Comparison of ENCODE assay signal across 8 mouse cellular contexts in the genomic region with DNA sequence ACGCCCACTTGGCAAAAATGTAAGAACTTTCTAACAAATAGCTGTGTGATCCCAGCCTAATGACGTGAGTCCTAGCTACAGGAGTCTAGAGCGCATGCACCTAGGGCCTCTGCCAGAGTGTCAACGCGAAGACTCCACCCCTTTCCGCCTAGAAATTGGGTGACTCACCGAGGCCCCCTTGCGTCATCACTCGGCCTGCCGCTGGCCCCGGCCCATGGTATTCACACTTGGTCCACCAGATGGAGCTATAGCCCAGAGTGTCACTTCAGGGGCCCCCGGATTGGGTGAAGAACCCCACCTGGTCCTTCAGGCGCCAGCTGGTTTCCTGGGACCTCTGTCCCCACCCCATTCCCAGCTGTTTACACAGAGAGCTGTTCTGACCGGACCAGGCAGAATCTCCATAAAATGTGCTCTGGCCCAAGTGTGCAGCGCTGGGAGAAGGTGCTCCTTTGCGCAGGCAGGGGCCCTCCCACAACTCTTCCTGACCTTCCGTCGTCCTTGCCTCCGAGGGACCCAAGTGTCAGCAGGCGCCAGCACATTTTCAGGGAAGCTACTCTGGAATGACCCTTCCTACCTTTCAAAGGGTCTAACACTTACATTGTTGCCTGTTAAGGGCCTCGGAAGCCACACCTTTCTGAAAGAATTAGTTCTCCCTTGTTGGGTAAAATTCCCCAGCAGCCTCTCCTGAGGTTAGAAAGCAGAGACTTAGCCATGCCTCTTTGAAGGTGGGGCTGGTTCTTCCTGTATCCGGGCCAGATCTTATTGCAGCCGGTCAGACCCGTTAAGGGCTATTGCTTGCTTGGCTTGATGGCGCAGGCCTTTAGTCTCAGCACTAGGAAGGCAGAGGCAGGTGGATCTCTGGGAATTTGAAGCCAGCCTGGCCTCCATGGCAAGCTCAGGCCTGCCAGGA. TPM values are rescaled to one million over a fixed set of nuclear protein-coding genes. Genes with fewer than 3 reads are reported as not detected.
DNase-seq lines count a peak whose midpoint lies in the region; ATAC-seq lines count a peak whose summit lies in the region.

No protein-coding gene starts in this region.

- no peak overlapping the region for H3K9ac ChIP-seq in hindbrain, embryonic 11.5 days (ENCODE audit: low read depth, low read length)

- H3K4me2 ChIP-seq in hindbrain, embryonic 11.5 days (replicated peaks; ENCODE audit: low read depth, low read length) = peak overlapping the region; percentile 35

- H3K36me3 ChIP-seq in hindbrain, embryonic 11.5 days (ENCODE audit: control insufficient read depth, insufficient read depth, low read length) = no peaks in the 10 kb centered on the region

- 18% methylated on average over 25 of the region's 25 CpGs for WGBS in hindbrain, embryonic 11.5 days

- DNase-seq in Muller cell, postnatal 12 days (ENCODE audit: inconsistent ontology term) = peak; percentile 99
- peak; percentile 86 for DNase-seq in cerebellum, adult 9-11 months
- DNase-seq in frontal cortex, adult 2 months (ENCODE audit: extremely low spot score in 1 of 2, low spot score in 1 of 2) = peak; percentile 93 to 99
- peak; percentile 97 for DNase-seq in hindbrain, embryonic 11.5 days (ENCODE audit: low spot score)
- peak; percentile 98 to 99 for DNase-seq in layer of hippocampus, postnatal 10 days (ENCODE audit: low spot score in 2 of 2)
- peak; percentile 99 for DNase-seq in lung, postnatal 10 days
- peak; percentile 66 for DNase-seq in retina, adult 2 months (ENCODE audit: low read depth, low spot score)
- DNase-seq in thymus, postnatal 36 days = peak; percentile 97 to 99

- H3K4me3 ChIP-seq in hindbrain, embryonic 11.5 days (ENCODE audit: low read depth, low read length) = 0 out of 2 replicates have a peak overlapping the region, but pooled peaks have one; percentile 6

- H3K27ac ChIP-seq in hindbrain, embryonic 11.5 days (ENCODE audit: low read depth, low read length) = no peak overlapping the region

- no peaks in the 10 kb centered on the region for H3K27me3 ChIP-seq in hindbrain, embryonic 11.5 days (ENCODE audit: control insufficient read depth, insufficient read depth, low read length)

- ATAC-seq in hindbrain, embryonic 11.5 days (ENCODE audit: low FRiP score) = peak; percentile 92

- H3K9me3 ChIP-seq in hindbrain, embryonic 11.5 days (ENCODE audit: control insufficient read depth, low read length) = no peaks in the 10 kb centered on the region

- no peaks in the 10 kb centered on the region for H3K4me1 ChIP-seq in hindbrain, embryonic 11.5 days (replicated peaks; ENCODE audit: control insufficient read depth, insufficient read depth, low read length)

RNA-seq across cellular contexts. Expression of a gene that starts 6.5 kb away (rescaled TPM):
- polyA plus RNA-seq in frontal cortex, adult 2 months (2012; rRNA removed) = 34.4 and 36.0 TPM in 2 replicates
- polyA plus RNA-seq in hindbrain, embryonic 11.5 days (2014; fragmentation: Nextera tagmentation; extraction: Ambion mirVana) = 190 and 195 TPM in 2 replicates
- 10 to 100 TPM; 34.7 to 39.6 TPM for total RNA-seq in layer of hippocampus, postnatal 10 days (2021)

RNA-seq across cellular contexts. Expression of a gene that starts 9.3 kb away (rescaled TPM):
- 30.5 and 32.6 TPM in 2 replicates for polyA plus RNA-seq in frontal cortex, adult 2 months (2012; rRNA removed)
- polyA plus RNA-seq in hindbrain, embryonic 11.5 days (2014; fragmentation: Nextera tagmentation; extraction: Ambion mirVana) = 26.5 and 28.7 TPM in 2 replicates
- total RNA-seq in layer of hippocampus, postnatal 10 days (2021) = 10 to 100 TPM; 16.7 to 17.0 TPM
